Mouse (Mus musculus) T-helper 1 cell (primary cell): ENCODE results near the gene Pitpnm3.

Experiments used
- in situ Hi-C: fragments of 300-600 bp; cut with MboI, MseI; formaldehyde crosslinking; loops from one replicate; pipeline ENCODE4 v1.15.1; 2025; ENCODE audit warnings: high pct_unique_total_duplicates

The Pitpnm3 gene

GRCm38 (mm10) chr11:72136231-72136982 is 829 bp upstream of the Pitpnm3 start:
- in situ Hi-C loops = no loop called here

- in situ Hi-C loops = no loop called here
Measured at GRCm38 (mm10) chr11:72134536-72135382, 819 bp downstream of the Pitpnm3 start.

- in situ Hi-C loops = no loop called here
Measured at GRCm38 (mm10) chr11:72133075-72133474, 2.5 kb downstream of the Pitpnm3 start.

- in situ Hi-C loops = no loop called here
Measured at GRCm38 (mm10) chr11:72132266-72132665, 3.3 kb downstream of the Pitpnm3 start.

- in situ Hi-C loops = no loop called here
Measured at GRCm38 (mm10) chr11:72131697-72132096, 3.9 kb downstream of the Pitpnm3 start.

GRCm38 (mm10) chr11:72130905-72131304 is 4.7 kb downstream of the Pitpnm3 start:
- in situ Hi-C loops = no loop called here

- in situ Hi-C loops = no loop called here
Measured at GRCm38 (mm10) chr11:72130472-72130871, 5.1 kb downstream of the Pitpnm3 start.

- in situ Hi-C loops = no loop called here
Measured at GRCm38 (mm10) chr11:72130021-72130420, 5.6 kb downstream of the Pitpnm3 start.

- in situ Hi-C loops = no loop called here
Measured at GRCm38 (mm10) chr11:72129032-72129894, 6.3 kb downstream of the Pitpnm3 start.

GRCm38 (mm10) chr11:72127450-72128189 is 8.0 kb downstream of the Pitpnm3 start:
- in situ Hi-C loops = no loop called here

- in situ Hi-C loops = no loop called here
Measured at GRCm38 (mm10) chr11:72125781-72126180, 9.8 kb downstream of the Pitpnm3 start.

- in situ Hi-C loops = no loop called here
Measured at GRCm38 (mm10) chr11:72123531-72123930, 12.0 kb downstream of the Pitpnm3 start.

GRCm38 (mm10) chr11:72120354-72120753 is 15.2 kb downstream of the Pitpnm3 start:
- in situ Hi-C loops = no loop called here

- in situ Hi-C loops = loop anchor here (10.0 kb wide), 1 partner anchor 1426 kb away; no protein-coding TSS in a partner anchor
Measured at GRCm38 (mm10) chr11:72118630-72119029, 16.9 kb downstream of the Pitpnm3 start.

GRCm38 (mm10) chr11:72113296-72113695 is 22.3 kb downstream of the Pitpnm3 start:
- in situ Hi-C loops = loop anchor here (10.0 kb wide), 1 partner anchor 1432 kb away; no protein-coding TSS in a partner anchor

GRCm38 (mm10) chr11:72110726-72111125 is 24.9 kb downstream of the Pitpnm3 start:
- in situ Hi-C loops = loop anchor here (10.0 kb wide), 1 partner anchor 1434 kb away; no protein-coding TSS in a partner anchor

GRCm38 (mm10) chr11:72104223-72104622 is 31.4 kb downstream of the Pitpnm3 start:
- in situ Hi-C loops = no loop called here

GRCm38 (mm10) chr11:72103530-72103929 is 32.0 kb downstream of the Pitpnm3 start:
- in situ Hi-C loops = no loop called here

GRCm38 (mm10) chr11:72100996-72101395 is 34.6 kb downstream of the Pitpnm3 start:
- in situ Hi-C loops = no loop called here

GRCm38 (mm10) chr11:72099181-72099580 is 36.4 kb downstream of the Pitpnm3 start:
- in situ Hi-C loops = no loop called here

- in situ Hi-C loops = no loop called here
Measured at GRCm38 (mm10) chr11:72098027-72098426, 37.6 kb downstream of the Pitpnm3 start.
